7 mouse cellular contexts compared by ENCODE assay signal in genomic region chr2:26314281-26315071, GRCm38 (mm10). TPM values are rescaled to one million over a fixed set of nuclear protein-coding genes. Genes with fewer than 3 reads are reported as not detected.
A peak's percentile ranks its signal among the peaks of the same experiment; 100 is the strongest.
DNase-seq lines count a peak whose midpoint lies in the region; ATAC-seq and TF ChIP-seq lines count a peak whose summit lies in the region.

No protein-coding gene starts in this region.

- no peaks in the 10 kb centered on the region for H3K9me3 ChIP-seq in embryonic facial prominence, embryonic 14.5 days (ENCODE audit: control insufficient read depth, low read length)
- H3K9me3 ChIP-seq in heart, embryonic 12.5 days (replicated peaks) = no peaks in the 10 kb centered on the region
- no peaks in the 10 kb centered on the region for H3K9me3 ChIP-seq in kidney, embryonic 16.5 days (ENCODE audit: low read length)
- H3K9me3 ChIP-seq in stomach, postnatal 0 days (ENCODE audit: control insufficient read depth, low read length) = no peaks in the 10 kb centered on the region

- peak overlapping the region; percentile 86 for H3K4me2 ChIP-seq in embryonic facial prominence, embryonic 14.5 days (ENCODE audit: low read depth, low read length)
- H3K4me2 ChIP-seq in heart, embryonic 12.5 days = peak overlapping the region; percentile 90
- H3K4me2 ChIP-seq in kidney, embryonic 16.5 days (replicated peaks; ENCODE audit: low read depth, low read length) = peak overlapping the region; percentile 89
- H3K4me2 ChIP-seq in stomach, postnatal 0 days (replicated peaks; ENCODE audit: low read depth) = peak overlapping the region; percentile 83

- 18% methylated on average over 13 of the region's 13 CpGs for WGBS in embryonic facial prominence, embryonic 14.5 days
- WGBS in heart, embryonic 12.5 days = 37% methylated on average over 13 of the region's 13 CpGs
- 32% methylated on average over 13 of the region's 13 CpGs for WGBS in kidney, embryonic 16.5 days
- 29% methylated on average over 13 of the region's 13 CpGs for whole genome bisulfite sequencing in stomach, postnatal 0 days

- peaks cover 54% of the 10 kb centered on the region for H3K4me1 ChIP-seq in embryonic facial prominence, embryonic 14.5 days (ENCODE audit: control insufficient read depth, insufficient read depth, low read length)
- peaks cover 70% of the 10 kb centered on the region for H3K4me1 ChIP-seq in heart, embryonic 12.5 days (replicated peaks)
- H3K4me1 ChIP-seq in kidney, embryonic 16.5 days (ENCODE audit: insufficient read depth, low read length) = peaks cover 41% of the 10 kb centered on the region
- peaks cover 7% of the 10 kb centered on the region; the same call in 1 of the 2 replicates for H3K4me1 ChIP-seq in stomach, postnatal 0 days (replicated peaks; ENCODE audit: control insufficient read depth, insufficient read depth)

- no peak for TF ChIP-seq EP300 in stomach, postnatal 0 days (optimal IDR thresholded peaks at IDR 0.05)

- peak overlapping the region; percentile 95 for H3K27ac ChIP-seq in embryonic facial prominence, embryonic 14.5 days (replicated peaks; ENCODE audit: low read depth, low read length)
- peak overlapping the region; percentile 91 for H3K27ac ChIP-seq in heart, embryonic 12.5 days (ENCODE audit: poor library complexity, severe bottlenecking)
- peak overlapping the region; percentile 97 for H3K27ac ChIP-seq in kidney, embryonic 16.5 days (ENCODE audit: low read length)
- peak overlapping the region; percentile 91 for H3K27ac ChIP-seq in stomach, postnatal 0 days (replicated peaks)

- TF ChIP-seq CTCF in stomach, postnatal 0 days (IDR thresholded peaks at IDR 0.05; ENCODE audit: low read depth) = no peak

- ATAC-seq in embryonic facial prominence, embryonic 14.5 days (ENCODE audit: low read depth) = peak; percentile 7; the same call in 1 of the 2 replicates
- ATAC-seq in heart, embryonic 12.5 days (ENCODE audit: insufficient number of reproducible peaks, low FRiP score) = 0 out of 2 replicates have a peak, but pooled peaks have one; percentile 7
- ATAC-seq in kidney, embryonic 16.5 days (ENCODE audit: low FRiP score, low TSS enrichment) = peak; percentile 69
- ATAC-seq in stomach, postnatal 0 days (ENCODE audit: low FRiP score, low TSS enrichment) = peak; percentile 14; the same call in 1 of the 2 replicates

- H3K36me3 ChIP-seq in embryonic facial prominence, embryonic 14.5 days (ENCODE audit: control insufficient read depth, insufficient read depth, low read length) = no peaks in the 10 kb centered on the region
- H3K36me3 ChIP-seq in heart, embryonic 12.5 days = no peaks in the 10 kb centered on the region
- H3K36me3 ChIP-seq in kidney, embryonic 16.5 days (ENCODE audit: insufficient read depth, low read length) = no peaks in the 10 kb centered on the region
- H3K36me3 ChIP-seq in stomach, postnatal 0 days (ENCODE audit: control insufficient read depth, insufficient read depth, low read length) = no peaks in the 10 kb centered on the region

- H3K9ac ChIP-seq in embryonic facial prominence, embryonic 14.5 days (ENCODE audit: low read depth, low read length) = peak overlapping the region; percentile 91
- peak overlapping the region; percentile 92 for H3K9ac ChIP-seq in heart, embryonic 12.5 days
- peak overlapping the region; percentile 95 for H3K9ac ChIP-seq in kidney, embryonic 16.5 days (replicated peaks; ENCODE audit: low read length)
- H3K9ac ChIP-seq in stomach, postnatal 0 days (ENCODE audit: low read length) = no peak overlapping the region

- peak; percentile 86 for DNase-seq in cerebellum, adult 11 months
- peak; percentile 92 for DNase-seq in embryonic facial prominence, embryonic 14.5 days (ENCODE audit: low spot score)
- peak; percentile 76 for DNase-seq in lung, postnatal 25 days (ENCODE audit: low spot score)
- DNase-seq in stomach, postnatal 0 days (ENCODE audit: low spot score) = peak; percentile 50
- DNase-seq in retina, postnatal 1 day = no peak

- H3K4me3 ChIP-seq in embryonic facial prominence, embryonic 14.5 days (ENCODE audit: low read depth, low read length) = peak overlapping the region; percentile 74
- H3K4me3 ChIP-seq in heart, embryonic 12.5 days = peak overlapping the region; percentile 76
- H3K4me3 ChIP-seq in kidney, embryonic 16.5 days (ENCODE audit: low read length) = peak overlapping the region; percentile 93
- peak overlapping the region; percentile 69 for H3K4me3 ChIP-seq in stomach, postnatal 0 days (ENCODE audit: low read depth, low read length)

- H3K27me3 ChIP-seq in embryonic facial prominence, embryonic 14.5 days (replicated peaks; ENCODE audit: control insufficient read depth, insufficient read depth, low read length) = no peaks in the 10 kb centered on the region
- H3K27me3 ChIP-seq in heart, embryonic 12.5 days (replicated peaks) = no peaks in the 10 kb centered on the region
- H3K27me3 ChIP-seq in kidney, embryonic 16.5 days (ENCODE audit: insufficient read depth, low read length) = no peaks in the 10 kb centered on the region
- no peaks in the 10 kb centered on the region for H3K27me3 ChIP-seq in stomach, postnatal 0 days (ENCODE audit: control insufficient read depth, insufficient read depth, low read length)

RNA-seq across cellular contexts. Expression of gene Gpsm1, which starts 0.8 kb away (rescaled TPM):
- 29.3 and 33.8 TPM in 2 replicates for polyA plus RNA-seq in embryonic facial prominence, embryonic 14.5 days (2014; fragmentation: Nextera tagmentation; extraction: Ambion mirVana)
- polyA plus RNA-seq in heart, embryonic 12.5 days (2016; fragmentation: Nextera tagmentation; extraction: Ambion mirVana) = 38.0 and 39.9 TPM in 2 replicates
- 41.9 and 44.1 TPM in 2 replicates for polyA plus RNA-seq in kidney, embryonic 16.5 days (2015; fragmentation: Nextera tagmentation; extraction: Ambion mirVana)
- polyA plus RNA-seq in stomach, postnatal 0 days (2015; fragmentation: Nextera tagmentation; extraction: Ambion mirVana) = 20.4 and 20.9 TPM in 2 replicates

RNA-seq across cellular contexts. Expression of gene Ccdc187, which starts 20.1 kb away (rescaled TPM):
- 0.17 and 0.28 TPM in 2 replicates for polyA plus RNA-seq in embryonic facial prominence, embryonic 14.5 days (2014; fragmentation: Nextera tagmentation; extraction: Ambion mirVana)
- 0.05 and 0.09 TPM in 2 replicates for polyA plus RNA-seq in heart, embryonic 12.5 days (2016; fragmentation: Nextera tagmentation; extraction: Ambion mirVana)
- polyA plus RNA-seq in kidney, embryonic 16.5 days (2015; fragmentation: Nextera tagmentation; extraction: Ambion mirVana) = 0.02 and 0.03 TPM in 2 replicates
- polyA plus RNA-seq in stomach, postnatal 0 days (2015; fragmentation: Nextera tagmentation; extraction: Ambion mirVana) = 0.21 and 0.40 TPM in 2 replicates

RNA-seq across cellular contexts. Expression of gene Dnlz, which starts 37.4 kb away (rescaled TPM):
- 24.2 and 27.6 TPM in 2 replicates for polyA plus RNA-seq in embryonic facial prominence, embryonic 14.5 days (2014; fragmentation: Nextera tagmentation; extraction: Ambion mirVana)
- 31.4 and 33.7 TPM in 2 replicates for polyA plus RNA-seq in heart, embryonic 12.5 days (2016; fragmentation: Nextera tagmentation; extraction: Ambion mirVana)
- polyA plus RNA-seq in kidney, embryonic 16.5 days (2015; fragmentation: Nextera tagmentation; extraction: Ambion mirVana) = 30.6 and 34.2 TPM in 2 replicates
- polyA plus RNA-seq in stomach, postnatal 0 days (2015; fragmentation: Nextera tagmentation; extraction: Ambion mirVana) = 15.1 and 16.6 TPM in 2 replicates

RNA-seq across cellular contexts. Expression of gene Card9, which starts 46.2 kb away (rescaled TPM):
- polyA plus RNA-seq in embryonic facial prominence, embryonic 14.5 days (2014; fragmentation: Nextera tagmentation; extraction: Ambion mirVana) = 1.3 and 2.1 TPM in 2 replicates
- polyA plus RNA-seq in heart, embryonic 12.5 days (2016; fragmentation: Nextera tagmentation; extraction: Ambion mirVana) = 0.56 and 0.58 TPM in 2 replicates
- 0.92 and 1.4 TPM in 2 replicates for polyA plus RNA-seq in kidney, embryonic 16.5 days (2015; fragmentation: Nextera tagmentation; extraction: Ambion mirVana)
- 0.51 and 0.55 TPM in 2 replicates for polyA plus RNA-seq in stomach, postnatal 0 days (2015; fragmentation: Nextera tagmentation; extraction: Ambion mirVana)

Comparison
In these comparisons a context has a peak if more than half of its experiments do, and no peak if none do; other contexts are left out.
1. ATAC-seq: peak in every context shown above with its lines; median percentile 69 in kidney, embryonic 16.5 days; 14 in stomach, postnatal 0 days; 7 in embryonic facial prominence, embryonic 14.5 days; 7 in heart, embryonic 12.5 days.